Mouse (Mus musculus): ENCODE measurements around the gene Gm11554. TPM values are rescaled to one million over a fixed set of nuclear protein-coding genes. Genes with fewer than 3 reads are reported as not detected.
"Not testable (repeated sequence)": the region's sequence is repeated elsewhere in the genome, so short reads cannot be mapped to it uniquely, and the experiment has no call there.

Gene Gm11554
- polyA plus RNA-seq, 1 experiment = not detected

DNA sequence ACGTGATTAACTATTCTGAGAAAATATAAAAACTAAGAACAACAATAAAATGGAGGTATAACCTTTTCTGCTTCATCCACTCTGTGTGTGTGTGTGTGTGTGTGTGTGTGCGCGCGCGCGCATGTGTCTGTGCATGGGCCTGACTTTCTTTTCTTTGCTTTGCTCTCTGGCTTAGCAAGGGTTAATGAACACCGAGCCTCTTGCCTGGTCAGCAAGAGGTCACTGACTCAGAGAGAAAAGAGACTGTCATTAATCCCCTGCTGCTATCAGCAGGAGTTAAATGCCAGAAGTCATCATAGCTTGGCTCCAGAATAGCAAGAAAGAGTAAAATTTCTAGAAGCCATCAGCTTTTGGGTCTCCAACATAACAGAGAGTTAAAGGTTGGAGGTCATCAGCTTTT lies 25.8 kb downstream of the Gm11554 start:
- Histone ChIP-seq H3K4me1 (ENCODE audit: control insufficient read depth, insufficient read depth, low read length) (no peaks in the 10 kb centered on the region), H3K4me3 (ENCODE audit: insufficient read depth, low read length) (no peak overlapping the region), H3K27ac (ENCODE audit: insufficient read depth, low read length) (no peak overlapping the region)
- no peak for TF ChIP-seq POLR2A (IDR thresholded peaks at IDR 0.05; ENCODE audit: extremely low read depth, insufficient read depth, low read length)
- TF ChIP-seq CTCF (IDR thresholded peaks at IDR 0.05; ENCODE audit: extremely low read depth, insufficient read depth, low read length) = no peak

DNA sequence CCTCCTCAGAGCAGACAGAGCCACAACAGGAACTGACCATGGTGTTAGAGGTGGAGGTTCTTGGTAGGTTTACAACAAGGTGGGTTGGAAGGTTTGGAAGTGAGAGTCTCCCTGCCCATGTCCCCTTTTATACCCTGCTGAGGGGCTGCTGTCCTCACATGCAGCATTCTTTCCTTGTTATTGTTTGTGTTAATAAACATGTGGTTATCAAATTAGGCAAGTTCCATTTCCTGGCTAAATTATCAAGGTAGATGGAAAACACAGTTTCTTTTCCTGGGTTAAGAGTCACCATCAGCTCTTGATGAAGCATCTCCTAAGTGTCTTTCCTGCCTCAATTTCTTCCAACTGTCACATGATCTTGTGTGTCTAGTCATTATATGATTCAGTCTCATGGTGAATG lies 31.4 kb downstream of the Gm11554 start, which contains the start of gene Gm11595:
Gene Gm11595, minus strand, starts transcription at position 101 of the 400 bp plus-strand sequence.
- not testable (repeated sequence) for H3K4me1 ChIP-seq (ENCODE audit: control insufficient read depth, insufficient read depth, low read length); H3K4me3 ChIP-seq (ENCODE audit: insufficient read depth, low read length); H3K27ac ChIP-seq (ENCODE audit: insufficient read depth, low read length)

DNA sequence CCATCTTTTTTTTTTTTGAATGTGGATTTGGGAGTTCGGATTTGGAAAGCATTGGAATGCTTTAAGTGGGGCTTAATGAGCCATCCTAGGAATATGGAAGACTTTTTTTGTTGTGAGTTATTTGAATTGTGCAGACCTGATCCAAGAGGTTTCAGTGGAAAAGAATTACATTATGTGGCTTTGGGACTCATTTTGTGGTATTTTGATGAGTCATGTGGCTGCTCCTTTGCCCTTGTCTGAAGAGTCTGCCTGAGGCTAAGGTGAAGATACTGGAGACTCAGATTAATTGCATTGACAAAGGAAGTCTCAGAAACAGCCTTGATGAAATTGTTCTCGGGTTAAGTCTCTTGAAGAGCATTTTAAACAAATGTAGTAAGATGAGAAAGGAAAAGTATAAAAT lies 35.8 kb downstream of the Gm11554 start:
- TF ChIP-seq CTCF (IDR thresholded peaks at IDR 0.05; ENCODE audit: extremely low read depth, insufficient read depth, low read length) (no peak), POLR2A (IDR thresholded peaks at IDR 0.05; ENCODE audit: extremely low read depth, insufficient read depth, low read length) (no peak)
- Histone ChIP-seq H3K27ac (ENCODE audit: insufficient read depth, low read length) (no peak overlapping the region), H3K4me1 (ENCODE audit: control insufficient read depth, insufficient read depth, low read length) (no peaks in the 10 kb centered on the region), H3K4me3 (ENCODE audit: insufficient read depth, low read length) (no peak overlapping the region)

DNA sequence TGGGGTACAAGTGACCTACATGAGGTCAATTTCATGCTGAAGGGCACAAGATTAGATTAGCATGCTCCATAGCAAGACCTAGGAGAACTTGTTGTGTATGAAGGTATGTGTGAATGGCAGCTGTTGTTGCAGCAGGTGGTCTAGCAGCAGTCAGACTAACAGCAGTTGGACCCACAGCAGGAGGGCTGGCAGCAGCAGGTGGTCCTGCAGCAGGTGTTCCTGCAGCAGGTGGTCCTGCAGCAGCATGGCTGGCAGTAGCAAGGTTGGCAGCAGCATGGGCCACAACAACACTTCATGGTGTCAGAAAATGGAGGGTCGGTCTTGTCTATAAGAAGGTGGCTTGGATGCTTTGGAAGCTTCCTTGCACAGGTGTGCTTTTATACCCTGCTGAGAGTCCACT lies 45.4 kb downstream of the Gm11554 start:
- no peak overlapping the region for H3K4me3 ChIP-seq (ENCODE audit: insufficient read depth, low read length)
- TF ChIP-seq CTCF (IDR thresholded peaks at IDR 0.05; ENCODE audit: extremely low read depth, insufficient read depth, low read length) = no peak
- no peak for TF ChIP-seq POLR2A (IDR thresholded peaks at IDR 0.05; ENCODE audit: extremely low read depth, insufficient read depth, low read length)
- H3K4me1 ChIP-seq (ENCODE audit: control insufficient read depth, insufficient read depth, low read length) = no peaks in the 10 kb centered on the region
- no peak overlapping the region for H3K27ac ChIP-seq (ENCODE audit: insufficient read depth, low read length)

Other genes with a start within 250 kb of the Gm11554 start
- not detected in 2 replicates for gene Krtap3-2, start 247.6 kb downstream of the Gm11554 start, polyA plus RNA-seq (2012; rRNA removed)
- gene Gm11939, start 245.0 kb downstream of the Gm11554 start, polyA plus RNA-seq (2012; rRNA removed) = not detected in 2 replicates
- gene Krtap3-1, start 237.8 kb downstream of the Gm11554 start, polyA plus RNA-seq (2012; rRNA removed) = not detected in 2 replicates
- not detected in 2 replicates for gene Krtap1-5, start 223.4 kb downstream of the Gm11554 start, polyA plus RNA-seq (2012; rRNA removed)
- gene Krtap1-4, start 220.8 kb downstream of the Gm11554 start, polyA plus RNA-seq (2012; rRNA removed) = not detected in 2 replicates
- gene Krtap1-3, start 213.1 kb downstream of the Gm11554 start, polyA plus RNA-seq (2012; rRNA removed) = not detected in 2 replicates
- not detected in 2 replicates for gene Krtap9-3, start 206.3 kb downstream of the Gm11554 start, polyA plus RNA-seq (2012; rRNA removed)
- gene Gm11938, start 201.1 kb downstream of the Gm11554 start, polyA plus RNA-seq (2012; rRNA removed) = not detected in 2 replicates
- gene Gm11937, start 194.3 kb downstream of the Gm11554 start, polyA plus RNA-seq (2012; rRNA removed) = not detected in 2 replicates
- gene Krtap2-4, start 189.6 kb downstream of the Gm11554 start, polyA plus RNA-seq (2012; rRNA removed) = not detected in 2 replicates
- not detected in 2 replicates for gene Gm11562, start 184.0 kb downstream of the Gm11554 start, polyA plus RNA-seq (2012; rRNA removed)
- gene Krtap4-1, start 176.2 kb downstream of the Gm11554 start, polyA plus RNA-seq (2012; rRNA removed) = not detected in 2 replicates
- gene Krtap4-2, start 169.4 kb downstream of the Gm11554 start, polyA plus RNA-seq (2012; rRNA removed) = not detected in 2 replicates
- gene Krtap4-7, start 160.4 kb downstream of the Gm11554 start, polyA plus RNA-seq (2012; rRNA removed) = not detected in 2 replicates
- gene Gm11555, start 154.2 kb downstream of the Gm11554 start, polyA plus RNA-seq (2012; rRNA removed) = not detected in 2 replicates
- gene Gm11563, start 145.5 kb downstream of the Gm11554 start, polyA plus RNA-seq (2012; rRNA removed) = not detected in 2 replicates
- not detected in 2 replicates for gene Krtap4-6, start 138.5 kb downstream of the Gm11554 start, polyA plus RNA-seq (2012; rRNA removed)
- gene Gm14190, start 113.7 kb downstream of the Gm11554 start, polyA plus RNA-seq (2012; rRNA removed) = not detected in 2 replicates
- gene Gm14180, start 70.2 kb downstream of the Gm11554 start, polyA plus RNA-seq (2012; rRNA removed) = not detected in 2 replicates
- gene Gm11595, start 31.5 kb downstream of the Gm11554 start, polyA plus RNA-seq (2012; rRNA removed) = not detected in 2 replicates
- gene Krtap4-8, start 23.7 kb downstream of the Gm11554 start, polyA plus RNA-seq (2012; rRNA removed) = not detected in 2 replicates
- gene Krtap4-9, start 19.2 kb downstream of the Gm11554 start, polyA plus RNA-seq (2012; rRNA removed) = not detected in 2 replicates
- gene Gm11596, start 11.0 kb downstream of the Gm11554 start, polyA plus RNA-seq (2012; rRNA removed) = not detected in 2 replicates
- gene Gm11569, start 5.5 kb downstream of the Gm11554 start, polyA plus RNA-seq (2012; rRNA removed) = not detected in 2 replicates
- gene Krtap4-13, start 5.4 kb upstream of the Gm11554 start, polyA plus RNA-seq (2012; rRNA removed) = not detected in 2 replicates
- gene Gm11564, start 11.2 kb upstream of the Gm11554 start, polyA plus RNA-seq (2012; rRNA removed) = not detected in 2 replicates
- gene 2300003K06Rik, start 33.6 kb upstream of the Gm11554 start, polyA plus RNA-seq (2012; rRNA removed) = not detected in 2 replicates
- gene Krtap4-16, start 47.2 kb upstream of the Gm11554 start, polyA plus RNA-seq (2012; rRNA removed) = not detected in 2 replicates
- not detected in 2 replicates for gene Gm11568, start 53.5 kb upstream of the Gm11554 start, polyA plus RNA-seq (2012; rRNA removed)
- gene Gm11559, start 60.0 kb upstream of the Gm11554 start, polyA plus RNA-seq (2012; rRNA removed) = not detected in 2 replicates
- not detected in 2 replicates for gene Krtap9-1, start 68.9 kb upstream of the Gm11554 start, polyA plus RNA-seq (2012; rRNA removed)
- gene Gm11567, start 74.7 kb upstream of the Gm11554 start, polyA plus RNA-seq (2012; rRNA removed) = not detected in 2 replicates
- not detected in 2 replicates for gene Krtap31-1, start 103.5 kb upstream of the Gm11554 start, polyA plus RNA-seq (2012; rRNA removed)
- not detected in 2 replicates for gene Gm11565, start 110.3 kb upstream of the Gm11554 start, polyA plus RNA-seq (2012; rRNA removed)
- gene Krtap31-2, start 131.8 kb upstream of the Gm11554 start, polyA plus RNA-seq (2012; rRNA removed) = not detected in 2 replicates
- gene Krtap9-5, start 144.0 kb upstream of the Gm11554 start, polyA plus RNA-seq (2012; rRNA removed) = not detected in 2 replicates
- not detected in 2 replicates for gene Krtap29-1, start 174.6 kb upstream of the Gm11554 start, polyA plus RNA-seq (2012; rRNA removed)
- gene Krtap16-1, start 182.2 kb upstream of the Gm11554 start, polyA plus RNA-seq (2012; rRNA removed) = not detected in 2 replicates
- gene Krtap17-1, start 189.5 kb upstream of the Gm11554 start, polyA plus RNA-seq (2012; rRNA removed) = not detected in 2 replicates
- 0.06 TPM in 1 of 2 replicates, not detected in the other for gene Krt33a, start 211.8 kb upstream of the Gm11554 start, polyA plus RNA-seq (2012; rRNA removed)
- gene Krt33b, start 225.4 kb upstream of the Gm11554 start, polyA plus RNA-seq (2012; rRNA removed) = not detected in 2 replicates
- not detected in 2 replicates for gene Krt34, start 237.1 kb upstream of the Gm11554 start, polyA plus RNA-seq (2012; rRNA removed)
- gene Krt31, start 246.1 kb upstream of the Gm11554 start, polyA plus RNA-seq (2012; rRNA removed) = not detected in 2 replicates

Data from cortical plate, adult 2 months (tissue).